Mouse (Mus musculus) hindbrain, embryonic 14.5 days (tissue): ENCODE results near the gene Morn2. TPM values are rescaled to one million over a fixed set of nuclear protein-coding genes. Genes with fewer than 3 reads are reported as not detected.

Source experiments
- ATAC-seq: fragments of 200-750 bp; cut with Nextera tagmentation; 2 replicates; pipeline ENCODE4 v1.8.0; 2017; ENCODE audit warnings: moderate number of reproducible peaks, mild to moderate bottlenecking, moderate TSS enrichment, moderate library complexity; ENCODE audit not compliant: low FRiP score
- DNase-seq: peaks from one replicate; pipeline ENCODE4 v3.0.0-alpha.2; 2015; ENCODE audit warnings: low spot score
- H3K27ac ChIP-seq: fragments of 300-500 bp; sonication (generic); 2 replicates; pipeline ENCODE4 v1.5.1; 2014; ENCODE audit warnings: mild to moderate bottlenecking, moderate library complexity
- H3K27me3 ChIP-seq: fragments of 300-500 bp; sonication (generic); 2 replicates; pipeline ENCODE4 v1.6.1; 2014; ENCODE audit warnings: mild to moderate bottlenecking, low read length, mixed read lengths; ENCODE audit not compliant: control insufficient read depth, insufficient read depth
- H3K36me3 ChIP-seq: fragments of 300-500 bp; sonication (generic); replicated peaks from 2 replicates; pipeline ENCODE4 v1.6.1; 2014; ENCODE audit not compliant: control insufficient read depth, insufficient read depth
- H3K4me1 ChIP-seq: fragments of 300-500 bp; sonication (generic); replicated peaks from 2 replicates; pipeline ENCODE4 v1.6.1; 2014; ENCODE audit warnings: antibody characterized with exemption, low read length, mixed read lengths; ENCODE audit not compliant: control insufficient read depth, insufficient read depth
- H3K4me2 ChIP-seq: fragments of 300-500 bp; sonication (generic); replicated peaks from 2 replicates; pipeline ENCODE4 v1.6.1; 2014; ENCODE audit warnings: mild to moderate bottlenecking, moderate library complexity
- H3K4me3 ChIP-seq: fragments of 300-500 bp; sonication (generic); replicated peaks from 2 replicates; pipeline ENCODE4 v1.5.1; 2014; ENCODE audit warnings: mild to moderate bottlenecking, low read length
- H3K9ac ChIP-seq: fragments of 300-500 bp; sonication (generic); 2 replicates; pipeline ENCODE4 v1.6.1; 2014
- H3K9me3 ChIP-seq: fragments of 300-500 bp; sonication (generic); 2 replicates; pipeline ENCODE4 v1.6.1; 2016; ENCODE audit warnings: low read length; ENCODE audit not compliant: control insufficient read depth
- WGBS: fragments of 180-500 bp; shearing (Covaris S2); extraction: QIAGEN DNeasy Blood & Tissue Kit; methylation state at CpG from one replicate; pipeline ENCODE4 v1.1.7; 2014; 5-methylcytosine and 5-hydroxymethylcytosine counted together
- polyA plus RNA-seq: library from polyadenylated mRNA; unstranded; fragments of >200 nt; fragmentation: Nextera tagmentation; extraction: Ambion mirVana; gene quantifications from 2 replicates; pipeline ENCODE4 v1.2.1, GENCODE M21; 2014

Morn2 gene
- polyA plus RNA-seq, 1 experiment from 2014 or later: 64.2 TPM

DNA sequence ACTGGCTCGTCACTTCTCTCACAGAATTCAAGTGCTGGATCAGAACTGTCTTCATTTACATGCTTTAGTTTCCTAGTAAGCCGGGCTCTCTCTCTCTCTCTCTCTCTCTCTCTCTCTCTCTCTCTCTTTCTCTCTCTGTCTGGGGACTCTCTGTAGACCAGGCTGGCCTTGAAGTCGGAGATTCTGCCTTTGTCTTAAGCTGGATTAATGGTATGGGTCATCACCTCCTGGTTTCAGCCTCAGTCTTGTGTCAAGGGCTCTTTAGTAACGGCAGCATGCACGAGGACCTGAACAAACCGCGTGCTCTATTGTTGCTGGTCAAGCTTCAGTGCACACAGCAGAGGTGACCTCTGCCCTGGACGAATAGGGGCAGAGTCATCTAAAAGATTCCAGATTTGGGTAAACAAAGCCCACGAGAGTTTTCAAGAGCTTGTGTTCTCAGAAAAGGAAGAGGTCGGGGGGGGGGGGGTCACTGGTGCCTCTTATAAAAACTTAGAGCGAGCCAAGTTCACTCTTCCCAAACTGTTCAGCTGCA lies 56.7 kb downstream of the Morn2 start:
- H3K4me1 ChIP-seq: no peaks in the 10 kb centered on the region
- H3K4me2 ChIP-seq: no peak overlapping the region
- H3K9me3 ChIP-seq: no peaks in the 10 kb centered on the region
- H3K27me3 ChIP-seq: no peaks in the 10 kb centered on the region
- ATAC-seq: no peak
- H3K9ac ChIP-seq: no peak overlapping the region
- H3K36me3 ChIP-seq: no peaks in the 10 kb centered on the region
- 14% methylated on average over 11 of the region's 11 CpGs for WGBS
- H3K4me3 ChIP-seq: no peak overlapping the region
- no peak for DNase-seq
- no peak overlapping the region for H3K27ac ChIP-seq

Other genes starting within 250 kb of the Morn2 start
- 62.7 and 75.2 TPM in 2 replicates for gene Hnrnpll, start 227.9 kb upstream of the Morn2 start, polyA plus RNA-seq
- 2.2 and 2.4 TPM in 2 replicates for gene Galm, start 162.7 kb upstream of the Morn2 start, polyA plus RNA-seq
- gene Srsf7, start 82.9 kb upstream of the Morn2 start, polyA plus RNA-seq: 389 and 452 TPM in 2 replicates
- 0.15 and 0.26 TPM in 2 replicates for gene Ttc39d, start 82.7 kb upstream of the Morn2 start, polyA plus RNA-seq
- gene Gemin6, start 65.8 kb upstream of the Morn2 start, polyA plus RNA-seq: 19.4 and 20.9 TPM in 2 replicates
- gene Dhx57, start 273 bp downstream of the Morn2 start, polyA plus RNA-seq: 51.3 and 61.0 TPM in 2 replicates
- 1.5 and 2.6 TPM in 2 replicates for gene Arhgef33, start 17.2 kb downstream of the Morn2 start, polyA plus RNA-seq
- gene Gm10190, start 83.3 kb downstream of the Morn2 start, polyA plus RNA-seq: 0.91 and 2.2 TPM in 2 replicates
- 13.4 and 13.5 TPM in 2 replicates for gene Sos1, start 190.2 kb downstream of the Morn2 start, polyA plus RNA-seq